34 mouse cellular contexts compared by ENCODE assay signal in genomic region chr6:54005302-54005701, GRCm38 (mm10). TPM values are rescaled to one million over a fixed set of nuclear protein-coding genes. Genes with fewer than 3 reads are reported as not detected.
"Had no signal": no experiment of that assay in that cellular context is flagged by ENCODE, and none has a peak within 500 bp of the region (broad histone marks: within the 10 kb centered on the region; RNA-seq: fewer than 3 reads in every experiment).

No protein-coding gene starts in this region.

- H3K9me3 ChIP-seq: embryonic facial prominence, embryonic 12.5 days; embryonic facial prominence, embryonic 13.5 days; embryonic facial prominence, embryonic 15.5 days; forebrain, embryonic 10.5 days; forebrain, embryonic 13.5 days; forebrain, embryonic 15.5 days had no signal

- DNase-seq: cerebellum, adult 2 months; cerebellum, adult 8-10 months; cerebellum, adult 9-10 months; cerebellum, adult 9-11 months; cerebellum, postnatal 10 days; cerebellum, postnatal 14 days; cerebellum, postnatal 25 days; cerebellum, postnatal 36 days; embryo, embryonic 11 days; forebrain, postnatal 0 days; gastrocnemius, adult 2 months; gastrocnemius, postnatal 10 days; gastrocnemius, postnatal 14 days; gastrocnemius, postnatal 25 days; gastrocnemius, postnatal 36 days; heart, adult 18-20 months; heart, adult 2 months had no signal

- H3K4me3 ChIP-seq: embryonic facial prominence, embryonic 12.5 days; embryonic facial prominence, embryonic 13.5 days; embryonic facial prominence, embryonic 15.5 days; erythroblast, embryonic 14.5 days; forebrain, embryonic 10.5 days; forebrain, embryonic 12.5 days; forebrain, embryonic 13.5 days; forebrain, embryonic 15.5 days; gastrocnemius, adult 2 months; heart, adult 2 months had no signal

- H3K27ac ChIP-seq: embryonic facial prominence, embryonic 12.5 days; embryonic facial prominence, embryonic 13.5 days; embryonic facial prominence, embryonic 15.5 days; forebrain, embryonic 10.5 days; forebrain, embryonic 12.5 days; forebrain, embryonic 13.5 days; forebrain, embryonic 15.5 days; gastrocnemius, adult 2 months; heart, adult 2 months had no signal

- H3K27me3 ChIP-seq: embryonic facial prominence, embryonic 12.5 days; embryonic facial prominence, embryonic 15.5 days; forebrain, embryonic 13.5 days; forebrain, embryonic 15.5 days had no signal

- H3K9ac ChIP-seq: embryonic facial prominence, embryonic 12.5 days; embryonic facial prominence, embryonic 13.5 days; embryonic facial prominence, embryonic 15.5 days; forebrain, embryonic 12.5 days; forebrain, embryonic 13.5 days; forebrain, embryonic 15.5 days; forebrain, postnatal 0 days had no signal

- H3K4me2 ChIP-seq: embryonic facial prominence, embryonic 12.5 days; embryonic facial prominence, embryonic 13.5 days; embryonic facial prominence, embryonic 15.5 days; forebrain, embryonic 12.5 days; forebrain, embryonic 13.5 days; forebrain, embryonic 15.5 days had no signal

- ATAC-seq: forebrain, embryonic 13.5 days; forebrain, embryonic 14.5 days; forebrain, embryonic 15.5 days; forebrain, embryonic 16.5 days; forebrain, postnatal 0 days had no signal

- H3K36me3 ChIP-seq: embryonic facial prominence, embryonic 12.5 days; embryonic facial prominence, embryonic 13.5 days; embryonic facial prominence, embryonic 15.5 days; forebrain, embryonic 10.5 days; forebrain, embryonic 12.5 days; forebrain, embryonic 15.5 days had no signal

RNA-seq across cellular contexts. Expression of gene Cpvl, which starts 26.8 kb away (rescaled TPM):
- total RNA-seq: forebrain, postnatal 0 days; gastrocnemius, adult 18-20 months; gastrocnemius, adult 2 months; gastrocnemius, adult 8-10 months; gastrocnemius, postnatal 10 days; gastrocnemius, postnatal 14 days; gastrocnemius, postnatal 25 days; gastrocnemius, postnatal 36 days; granulocyte monocyte progenitor cell, adult 5-6 weeks; heart, adult 18-20 months; heart, adult 2 months; heart, adult 8-10 months had no signal
- polyA plus RNA-seq: cortical plate, adult 2 months; embryonic facial prominence, embryonic 12.5 days; embryonic facial prominence, embryonic 15.5 days; erythroblast, embryonic 14.5 days; forebrain, embryonic 10.5 days; forebrain, embryonic 12.5 days; forebrain, embryonic 13.5 days; forebrain, embryonic 14.5 days; forebrain, embryonic 15.5 days; forebrain, embryonic 16.5 days; frontal cortex, adult 2 months; gonadal fat pad, adult 2 months; heart, adult 2 months had no signal

RNA-seq across cellular contexts. Expression of gene Chn2, which starts 34.1 kb away (rescaled TPM):
- polyA plus RNA-seq: erythroblast, embryonic 14.5 days had no signal
